Mouse (Mus musculus): ENCODE results near the gene Rab10. TPM values are rescaled to one million over a fixed set of nuclear protein-coding genes. Genes with fewer than 3 reads are reported as not detected.

Rab10 gene
- total RNA-seq (2021), result 100 to 1,000 TPM; 213 to 233 TPM
- long read RNA-seq, transcript Rab10-201 (6 exons, 3,513 nt), result major isoform, 253 of 272 reads
- long read RNA-seq, partial matches to known transcripts, result 5 of 272 reads
- long read RNA-seq, other reads (novel, unspliced or antisense), result 14 of 272 reads

- DNase-seq (ENCODE audit: low spot score in 2 of 2), result peak; percentile 99
Observed at GRCm38 (mm10) chr12:3309391-3310320, at the start of gene Rab10. TSS of gene Rab10 (minus strand) at chr12:3309969.

- DNase-seq (ENCODE audit: low spot score in 2 of 2), result peak; percentile 89
Observed at GRCm38 (mm10) chr12:3359302-3359701, 49.5 kb upstream of the Rab10 start.

- DNase-seq (ENCODE audit: low spot score in 2 of 2), result no peak
Observed at GRCm38 (mm10) chr12:3356824-3357223, 47.1 kb upstream of the Rab10 start.

DNA sequence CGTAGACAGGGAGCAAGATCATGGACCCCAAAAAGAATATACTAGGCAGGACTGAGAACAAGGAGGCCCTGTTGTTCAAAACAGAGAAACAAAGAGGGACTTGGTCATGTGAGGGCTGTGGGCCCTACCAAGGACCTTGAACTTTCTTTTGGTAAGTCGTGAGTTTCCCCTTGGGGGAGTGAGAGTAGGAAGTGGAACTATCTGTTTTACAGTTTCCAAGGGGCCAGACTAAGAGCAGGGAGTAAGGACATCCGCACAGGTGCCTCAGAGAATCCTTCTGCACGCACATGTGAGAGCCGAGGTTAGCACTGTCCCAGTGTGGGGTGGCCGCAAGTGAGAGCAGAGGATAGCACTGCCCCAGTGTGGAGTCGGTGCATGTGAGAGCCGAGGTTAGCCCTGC is 45.3 kb upstream of the Rab10 start:
- DNase-seq (ENCODE audit: low spot score in 2 of 2), result no peak

- no peak for DNase-seq (ENCODE audit: low spot score in 2 of 2)
Observed at GRCm38 (mm10) chr12:3352216-3352615, 42.4 kb upstream of the Rab10 start.

DNA sequence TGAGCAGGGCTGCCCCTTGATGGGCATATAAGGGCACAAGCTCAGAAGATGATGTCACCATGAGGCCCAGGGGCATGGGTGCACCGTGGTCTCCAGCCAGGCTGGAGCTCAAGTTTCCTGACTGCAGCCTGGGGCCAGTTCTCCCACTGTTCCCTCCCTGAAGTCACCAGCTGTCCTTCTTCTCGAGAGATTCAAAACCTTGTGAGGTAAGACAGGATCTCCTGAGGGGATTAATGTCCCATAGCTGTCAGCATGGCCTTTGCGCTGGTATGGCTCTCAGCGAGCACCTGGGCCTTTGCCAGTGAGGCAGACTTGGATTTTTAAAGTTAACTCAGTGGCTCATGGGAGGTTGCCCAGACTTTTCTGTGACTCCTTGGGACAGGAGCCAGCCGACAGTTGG is 40.4 kb upstream of the Rab10 start:
- DNase-seq (ENCODE audit: low spot score in 2 of 2), result no peak

- DNase-seq (ENCODE audit: low spot score in 2 of 2), result no peak
Observed at GRCm38 (mm10) chr12:3349387-3349786, 39.6 kb upstream of the Rab10 start.

GRCm38 (mm10) chr12:3347682-3348081 is 37.9 kb upstream of the Rab10 start:
- no peak for DNase-seq (ENCODE audit: low spot score in 2 of 2)

GRCm38 (mm10) chr12:3345038-3345437 is 35.3 kb upstream of the Rab10 start:
- DNase-seq (ENCODE audit: low spot score in 2 of 2), result no peak

DNA sequence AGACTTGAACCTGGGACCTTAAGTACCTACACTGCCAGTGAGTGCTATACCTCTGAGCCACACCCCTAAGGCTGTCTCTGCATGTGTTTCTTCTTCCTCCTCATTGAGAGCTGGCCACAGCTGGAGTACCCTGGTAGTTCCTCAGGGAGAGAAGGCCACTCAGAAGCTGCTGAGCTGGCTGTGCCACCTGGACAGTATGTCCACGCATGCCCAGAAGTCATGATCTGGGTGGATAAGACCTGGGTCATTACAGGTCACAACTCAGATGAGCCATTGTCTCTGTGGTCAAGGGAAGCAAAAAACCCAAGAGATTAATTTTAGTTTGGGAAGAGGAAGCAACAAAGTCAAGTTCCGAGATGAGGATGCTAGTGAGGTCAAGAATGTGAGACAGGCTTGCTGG is 34.4 kb upstream of the Rab10 start:
- DNase-seq (ENCODE audit: low spot score in 2 of 2), result no peak

- no peak for DNase-seq (ENCODE audit: low spot score in 2 of 2)
Observed at GRCm38 (mm10) chr12:3338931-3339330, 29.2 kb upstream of the Rab10 start.

DNA sequence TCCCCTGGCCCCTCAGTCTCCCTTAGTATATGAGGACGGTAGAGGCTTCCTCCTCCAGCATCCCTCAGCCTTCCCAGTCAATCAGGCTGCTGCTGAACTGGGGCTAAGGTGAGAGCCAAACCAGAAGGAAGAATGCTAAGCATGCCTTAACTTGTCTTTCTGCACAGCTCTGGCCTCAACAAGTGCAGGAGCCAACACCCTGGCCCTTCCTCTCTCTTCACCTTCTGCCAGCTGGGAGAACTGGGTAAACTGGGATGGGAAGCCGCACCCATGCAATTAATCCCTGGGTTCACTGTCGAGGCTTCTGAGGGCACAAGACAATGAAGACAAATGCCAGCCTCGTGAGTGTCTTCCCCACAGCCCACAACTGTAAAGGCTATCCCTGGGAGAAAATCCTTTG is 19.9 kb upstream of the Rab10 start:
- DNase-seq (ENCODE audit: low spot score in 2 of 2), result no peak

DNA sequence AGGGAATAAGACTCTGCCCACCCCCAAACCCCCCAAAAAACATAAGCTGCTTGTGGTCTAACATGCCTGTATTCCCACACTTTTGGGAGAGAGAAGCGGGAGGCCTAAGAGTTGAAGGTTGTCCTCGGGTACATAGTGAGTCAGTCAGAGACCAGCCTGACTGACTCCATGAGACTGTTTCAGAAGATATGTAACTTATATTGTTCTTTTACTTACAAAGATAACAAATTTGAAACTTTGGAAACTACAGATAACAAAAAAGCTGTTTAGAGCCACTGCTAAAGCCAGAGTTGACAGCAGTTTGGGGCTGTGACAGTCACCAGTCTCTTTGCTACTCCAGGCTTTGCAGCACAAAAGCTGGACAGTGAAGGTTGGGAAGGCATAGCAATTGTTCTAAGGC is 15.5 kb upstream of the Rab10 start:
- no peak for DNase-seq (ENCODE audit: low spot score in 2 of 2)

- DNase-seq (ENCODE audit: low spot score in 2 of 2), result peak; percentile 23 to 44
Observed at GRCm38 (mm10) chr12:3323241-3323640, 13.5 kb upstream of the Rab10 start.

- DNase-seq (ENCODE audit: low spot score in 2 of 2), result no peak
Observed at GRCm38 (mm10) chr12:3319377-3319776, 9.6 kb upstream of the Rab10 start.

- no peak for DNase-seq (ENCODE audit: low spot score in 2 of 2)
Observed at GRCm38 (mm10) chr12:3316937-3317336, 7.2 kb upstream of the Rab10 start.

DNA sequence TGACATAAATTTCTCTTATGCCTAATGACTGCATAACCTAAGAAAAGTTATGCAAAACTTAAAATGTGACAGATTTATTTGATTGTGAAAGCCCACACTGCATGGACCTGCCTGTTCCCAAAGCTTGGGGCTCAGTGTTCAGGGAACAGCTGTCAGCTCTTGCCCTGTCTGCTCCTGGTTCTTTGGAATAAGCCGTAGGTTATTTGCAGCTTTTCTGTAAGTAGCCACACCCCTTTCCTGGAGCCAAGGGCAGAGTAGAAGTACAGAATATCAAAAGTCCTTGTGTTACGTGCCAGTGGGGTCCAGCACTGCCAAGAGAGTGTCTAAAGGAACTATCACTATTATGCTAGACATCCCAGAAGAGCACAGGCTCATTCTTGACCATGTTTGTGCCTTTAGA is 6.3 kb upstream of the Rab10 start:
- DNase-seq (ENCODE audit: low spot score in 2 of 2), result no peak

GRCm38 (mm10) chr12:3312886-3313285 is 3.1 kb upstream of the Rab10 start:
- no peak for DNase-seq (ENCODE audit: low spot score in 2 of 2)

DNA sequence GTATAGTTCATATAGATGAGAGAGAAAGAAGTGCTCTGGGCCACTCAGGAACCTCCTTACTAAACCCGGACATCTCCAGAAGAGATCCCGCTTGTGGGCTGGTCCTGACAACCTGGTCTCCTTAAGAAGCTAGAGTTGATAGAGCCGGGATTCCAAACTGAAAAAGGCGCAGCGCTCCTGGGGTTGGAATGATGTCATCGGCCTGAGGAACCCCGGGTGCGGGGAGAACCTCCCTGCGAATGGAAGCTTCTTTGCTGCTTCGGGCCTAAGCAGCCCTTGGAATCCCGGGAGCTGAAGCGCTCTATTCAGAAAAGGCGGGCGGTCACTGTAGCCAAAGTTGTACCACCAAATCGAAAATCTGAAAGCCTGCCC is 538 bp upstream of the Rab10 start:
- DNase-seq (ENCODE audit: low spot score in 2 of 2), result no peak

- peak; percentile 23 to 30 for DNase-seq (ENCODE audit: low spot score in 2 of 2)
Observed at GRCm38 (mm10) chr12:3308541-3309241, 1.1 kb downstream of the Rab10 start.

- DNase-seq (ENCODE audit: low spot score in 2 of 2), result no peak
Observed at GRCm38 (mm10) chr12:3307587-3307986, 2.2 kb downstream of the Rab10 start.

GRCm38 (mm10) chr12:3305238-3305637 is 4.5 kb downstream of the Rab10 start:
- no peak for DNase-seq (ENCODE audit: low spot score in 2 of 2)
